ENCODE assay signal across 15 mouse cellular contexts in the genomic region with DNA sequence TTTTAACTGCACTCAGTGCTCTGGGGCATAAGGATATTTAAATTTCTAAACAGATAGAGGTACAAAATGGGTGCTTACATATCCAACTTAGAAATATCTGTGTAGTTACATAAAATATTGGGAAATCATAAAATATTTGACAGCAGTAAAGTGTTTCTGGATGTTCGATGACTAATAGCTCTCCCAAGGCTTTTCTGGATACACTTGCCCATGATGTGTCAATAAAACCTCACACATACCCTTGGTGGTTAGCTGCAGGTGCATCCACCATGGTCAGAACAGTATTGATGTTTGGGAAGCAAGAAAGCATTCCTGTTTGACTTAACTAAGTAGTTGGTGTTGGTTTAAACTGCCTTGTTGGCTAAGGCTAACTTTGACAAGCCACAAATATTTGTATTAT.
"Had no signal": no experiment of that assay in that cellular context is flagged by ENCODE, and none has a peak within 500 bp of the region (broad histone marks: within the 10 kb centered on the region; RNA-seq: fewer than 3 reads in every experiment).

No protein-coding gene starts in this region.

- DNase-seq: cerebellum, adult 8-10 months; cerebellum, adult 9-11 months; cerebellum, postnatal 14 days; cerebellum, postnatal 25 days; cerebellum, postnatal 36 days; embryo, embryonic 11 days; forebrain, postnatal 0 days; gastrocnemius, adult 2 months; gastrocnemius, postnatal 10 days; gastrocnemius, postnatal 14 days; gastrocnemius, postnatal 25 days; gastrocnemius, postnatal 36 days; heart, adult 11 months; heart, adult 18-20 months; heart, adult 2 months had no signal
